Mouse (Mus musculus): ENCODE results near the gene Atp5d. TPM values are rescaled to one million over a fixed set of nuclear protein-coding genes. Genes with fewer than 3 reads are reported as not detected.

Gene Atp5d
- total and polyA plus RNA-seq, 2 experiments from 2014 or later: 154 to 633 TPM

GRCm38 (mm10) chr10:80176270-80176834 is 37.9 kb downstream of the Atp5d start:
- ATAC-seq (no peak), DNase-seq (no peak)
- H3K36me3 ChIP-seq (ENCODE audit: insufficient read depth): peaks cover 10% of the 10 kb centered on the region
- H3K9ac ChIP-seq: no peak overlapping the region
- H3K27ac ChIP-seq (ENCODE audit: low read depth, low read length): no peak overlapping the region
- H3K4me3 ChIP-seq (ENCODE audit: low read depth, low read length): no peak overlapping the region
- H3K9me3 ChIP-seq (ENCODE audit: low read length): no peaks in the 10 kb centered on the region
- TF ChIP-seq CTCF (IDR thresholded peaks at IDR 0.05; ENCODE audit: low read depth): no peak
- peaks cover 15% of the 10 kb centered on the region for H3K4me1 ChIP-seq (ENCODE audit: insufficient read depth)
- H3K27me3 ChIP-seq (ENCODE audit: insufficient read depth, low read length): no peaks in the 10 kb centered on the region
- 70% methylated on average over 5 of the region's 5 CpGs for WGBS
- no peak overlapping the region for H3K4me2 ChIP-seq (ENCODE audit: low read depth)

GRCm38 (mm10) chr10:80177441-80178279 is 39.2 kb downstream of the Atp5d start:
- no peak for ATAC-seq
- Histone ChIP-seq H3K27me3 (ENCODE audit: insufficient read depth, low read length) (no peaks in the 10 kb centered on the region), H3K4me1 (ENCODE audit: insufficient read depth) (peaks cover 18% of the 10 kb centered on the region), H3K27ac (ENCODE audit: low read depth, low read length) (no peak overlapping the region), H3K9me3 (ENCODE audit: low read length) (no peaks in the 10 kb centered on the region), H3K36me3 (ENCODE audit: insufficient read depth) (no peaks in the 10 kb centered on the region), H3K9ac (no peak overlapping the region), H3K4me2 (ENCODE audit: low read depth) (no peak overlapping the region), H3K4me3 (ENCODE audit: low read depth, low read length) (no peak overlapping the region)
- no peak for TF ChIP-seq CTCF (IDR thresholded peaks at IDR 0.05; ENCODE audit: low read depth)
- WGBS: 65% methylated on average over 7 of the region's 7 CpGs
- no peak for DNase-seq

DNA sequence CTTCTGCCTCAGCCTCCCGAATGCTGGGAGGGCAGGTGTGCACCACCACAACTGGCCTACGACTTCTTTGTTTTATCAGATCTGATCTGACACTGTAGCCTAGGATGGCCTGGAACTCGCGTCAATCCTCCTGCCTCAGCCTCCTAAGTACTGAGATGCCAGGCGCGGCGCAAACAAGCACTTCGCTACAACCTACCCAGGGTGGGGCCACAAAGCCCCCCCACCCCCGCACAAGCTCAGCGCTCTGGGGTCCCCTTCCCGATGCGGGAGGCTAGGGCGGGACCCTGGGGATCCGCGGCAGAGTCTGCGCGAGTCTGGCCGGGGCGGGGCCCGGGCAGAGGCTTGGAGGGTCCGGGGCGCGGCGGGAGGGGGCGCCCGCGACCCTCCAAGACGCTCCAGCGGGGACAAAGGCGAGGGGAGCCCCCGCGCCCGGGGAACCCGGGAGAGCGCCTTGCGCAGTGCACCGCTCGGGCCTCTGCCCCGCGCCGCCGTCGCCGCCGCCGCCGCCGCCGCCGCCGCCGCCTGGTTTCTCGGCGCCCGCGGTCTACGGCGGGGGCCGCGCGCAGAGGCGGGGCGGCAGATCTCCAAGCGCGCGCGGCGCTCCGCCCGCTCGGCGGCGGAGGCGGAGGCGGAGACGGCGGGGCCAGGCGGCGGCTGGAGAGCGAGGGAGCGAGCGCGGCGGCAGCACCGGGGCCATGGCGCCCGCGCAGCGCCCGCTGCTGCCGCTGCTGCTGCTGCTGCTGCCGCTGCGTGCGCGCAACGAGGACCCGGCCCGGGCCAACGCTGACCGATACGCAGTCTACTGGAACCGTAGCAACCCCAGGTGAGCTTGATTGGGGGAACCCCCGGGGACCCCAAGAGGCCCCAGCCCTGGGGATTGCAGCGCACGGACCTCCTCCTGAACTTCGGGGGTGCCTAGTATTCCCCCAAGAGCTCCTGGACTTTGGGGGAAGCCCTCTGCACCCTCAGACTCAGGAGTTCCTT is 40.9 kb downstream of the Atp5d start, which contains the start of gene Efna2:
Efna2 (plus strand) TSS at position 415 of the 984 bp plus-strand sequence.
- Histone ChIP-seq H3K9me3 (ENCODE audit: low read length) (no peaks in the 10 kb centered on the region), H3K4me2 (ENCODE audit: low read depth) (peak within 1 kb of the TSS; percentile 68), H3K27me3 (ENCODE audit: insufficient read depth, low read length) (no peaks in the 10 kb centered on the region), H3K27ac (ENCODE audit: low read depth, low read length) (peak within 1 kb of the TSS; percentile 78), H3K4me1 (ENCODE audit: insufficient read depth) (peaks cover 18% of the 10 kb centered on the region), H3K4me3 (ENCODE audit: low read depth, low read length) (peak within 1 kb of the TSS; percentile 78), H3K36me3 (ENCODE audit: insufficient read depth) (no peaks in the 10 kb centered on the region), H3K9ac (peak within 1 kb of the TSS; percentile 81)
- WGBS: 4% methylated on average over 69 of the region's 106 CpGs
- ATAC-seq (peak; percentile 77), DNase-seq (peak; percentile 80)
- TF ChIP-seq CTCF (IDR thresholded peaks at IDR 0.05; ENCODE audit: low read depth): peak; percentile 13; the same call in 1 of the 2 replicates

GRCm38 (mm10) chr10:80180288-80180687 is 41.9 kb downstream of the Atp5d start:
- no peak for ATAC-seq

GRCm38 (mm10) chr10:80180823-80181222 is 42.4 kb downstream of the Atp5d start:
- Histone ChIP-seq H3K27me3 (ENCODE audit: insufficient read depth, low read length) (no peaks in the 10 kb centered on the region), H3K27ac (ENCODE audit: low read depth, low read length) (no peak overlapping the region), H3K36me3 (ENCODE audit: insufficient read depth) (no peaks in the 10 kb centered on the region), H3K9me3 (ENCODE audit: low read length) (no peaks in the 10 kb centered on the region), H3K4me3 (ENCODE audit: low read depth, low read length) (peak overlapping the region; percentile 78), H3K4me1 (ENCODE audit: insufficient read depth) (peaks cover 18% of the 10 kb centered on the region), H3K4me2 (ENCODE audit: low read depth) (peak overlapping the region; percentile 68), H3K9ac (peak overlapping the region; percentile 81)
- no peak for TF ChIP-seq CTCF (IDR thresholded peaks at IDR 0.05; ENCODE audit: low read depth)
- WGBS: 42% methylated on average over 5 of the region's 5 CpGs
- no peak for ATAC-seq
- DNase-seq: no peak

More at GRCm38 (mm10) chr10:80180288-80180687, 41.9 kb downstream of the Atp5d start:
- 35% methylated on average over 6 of the region's 6 CpGs for WGBS
- Histone ChIP-seq H3K4me3 (ENCODE audit: low read depth, low read length) (peak overlapping the region; percentile 78), H3K9me3 (ENCODE audit: low read length) (no peaks in the 10 kb centered on the region), H3K4me1 (ENCODE audit: insufficient read depth) (peaks cover 18% of the 10 kb centered on the region), H3K27ac (ENCODE audit: low read depth, low read length) (no peak overlapping the region), H3K36me3 (ENCODE audit: insufficient read depth) (no peaks in the 10 kb centered on the region), H3K4me2 (ENCODE audit: low read depth) (peak overlapping the region; percentile 68), H3K27me3 (ENCODE audit: insufficient read depth, low read length) (no peaks in the 10 kb centered on the region), H3K9ac (peak overlapping the region; percentile 81)
- DNase-seq: no peak
- TF ChIP-seq CTCF (IDR thresholded peaks at IDR 0.05; ENCODE audit: low read depth): no peak

DNA sequence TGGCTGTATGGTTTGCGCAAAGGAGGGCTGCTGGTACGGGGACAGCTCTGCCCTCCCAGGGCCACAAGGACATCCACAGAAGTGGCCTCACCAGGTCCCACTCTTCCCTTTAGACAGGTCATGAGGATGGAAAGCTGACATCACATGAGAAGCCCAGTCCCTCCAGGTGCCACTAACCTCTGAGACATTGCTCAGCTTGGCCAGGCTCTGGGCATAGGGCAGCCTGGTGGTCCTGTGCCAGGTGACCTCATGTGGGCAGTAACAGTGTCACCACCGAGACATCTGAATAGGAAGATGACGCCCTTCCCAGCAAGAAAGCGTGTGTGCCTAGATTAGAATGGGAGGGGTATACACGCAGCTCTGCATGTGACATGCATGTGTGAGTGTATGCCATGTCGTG is 44.1 kb downstream of the Atp5d start:
- no peak overlapping the region for H3K4me3 ChIP-seq (ENCODE audit: low read depth, low read length)
- H3K4me1 ChIP-seq (ENCODE audit: insufficient read depth): peaks cover 18% of the 10 kb centered on the region
- no peaks in the 10 kb centered on the region for H3K9me3 ChIP-seq (ENCODE audit: low read length)
- no peak overlapping the region for H3K27ac ChIP-seq (ENCODE audit: low read depth, low read length)
- no peaks in the 10 kb centered on the region for H3K27me3 ChIP-seq (ENCODE audit: insufficient read depth, low read length)
- no peak for DNase-seq
- no peak for ATAC-seq
- no peak for TF ChIP-seq CTCF (IDR thresholded peaks at IDR 0.05; ENCODE audit: low read depth)
- H3K9ac ChIP-seq: no peak overlapping the region
- WGBS: 93% methylated on average over 7 of the region's 7 CpGs
- no peak overlapping the region for H3K4me2 ChIP-seq (ENCODE audit: low read depth)
- H3K36me3 ChIP-seq (ENCODE audit: insufficient read depth): peaks cover 7% of the 10 kb centered on the region; the same call in 1 of the 2 replicates
